Mouse (Mus musculus) CH12.LX (cell line): ENCODE data around the gene Pla1a.
A peak's percentile ranks its signal among the peaks of the same experiment; 100 is the strongest.

Experiments used
- CTCF ChIP-seq, 2 experiments: IDR thresholded peaks in 1 of 2; conservative IDR thresholded peaks in 1 of 2; 2 replicates each; pipeline ENCODE4 v1.5.1; 2011 to 2012; ENCODE audit warnings: low read depth in 2 of 2, low read length in 2 of 2, improper control_type of control experiment in 1 of 2, inconsistent platforms in 1 of 2, mild to moderate bottlenecking in 1 of 2, moderate library complexity in 1 of 2
- E2F4 ChIP-seq: IDR thresholded peaks from 2 replicates; pipeline ENCODE4 v1.6.1; 2011; ENCODE audit warnings: low read depth, low read length, improper control_type of control experiment; ENCODE audit not compliant: insufficient replicate concordance
- EP300 ChIP-seq: IDR thresholded peaks from 2 replicates; pipeline ENCODE4 v1.6.1; 2011; ENCODE audit warnings: low read length, improper control_type of control experiment
- NELFE ChIP-seq: IDR thresholded peaks from 2 replicates; pipeline ENCODE4 v1.6.1; 2011; ENCODE audit warnings: low read depth, low read length, improper control_type of control experiment
- POLR2A ChIP-seq: IDR thresholded peaks from 2 replicates; pipeline ENCODE4 v1.6.1; 2011; ENCODE audit warnings: low read depth, mild to moderate bottlenecking, improper control_type of control experiment, low read length
- TCF12 ChIP-seq: IDR thresholded peaks from 2 replicates; pipeline ENCODE4 v1.6.1; 2014; ENCODE audit warnings: low read depth, mild to moderate bottlenecking, inconsistent platforms, low read length, improper control_type of control experiment
- USF2 ChIP-seq: conservative IDR thresholded peaks from 2 replicates; pipeline ENCODE4 v1.6.1; 2011; ENCODE audit warnings: low read depth, low read length, improper control_type of control experiment

GRCm38 (mm10) chr16:38358256-38358812 lies 74.6 kb downstream of the Pla1a start:
- no peak for TF ChIP-seq E2F4
- TF ChIP-seq USF2 = no peak
- TF ChIP-seq EP300 = peak; percentile 54; the same call in 1 of the 2 replicates
- no peak for TF ChIP-seq CTCF (conservative IDR thresholded peaks at IDR 0.05 in 1 of 2, IDR thresholded peaks at IDR 0.05 in 1 of 2; ENCODE audit: low read depth in 2 of 2, low read length in 2 of 2)
- no peak for TF ChIP-seq TCF12
- TF ChIP-seq POLR2A = no peak; the same call in 1 of the 2 replicates
- no peak for TF ChIP-seq NELFE
